Mouse (Mus musculus): ENCODE data around the gene Gpa33.

DNA sequence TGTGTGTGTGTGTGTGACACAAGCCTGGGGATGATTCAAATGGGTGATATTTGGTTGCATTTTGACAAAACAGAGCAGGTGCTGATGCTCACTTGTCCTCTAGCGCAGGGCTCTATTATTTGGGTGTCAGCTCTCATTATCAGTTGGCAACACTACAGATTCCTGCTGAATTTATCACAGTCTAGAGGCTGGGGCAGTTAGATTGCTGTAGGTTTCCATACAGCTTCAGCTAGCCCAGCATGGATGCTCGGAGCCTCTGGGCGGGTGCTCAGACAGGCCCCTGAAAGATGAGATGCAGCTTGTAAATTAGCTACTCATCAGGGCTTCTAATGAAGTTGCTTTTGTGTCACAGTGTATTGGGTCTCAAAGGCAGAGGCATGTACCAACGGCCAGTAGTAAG lies 37.4 kb downstream of the Gpa33 start:
- TF ChIP-seq POLR2A (IDR thresholded peaks at IDR 0.05; ENCODE audit: insufficient read depth, low read depth, low read length) (no peak), CTCF (IDR thresholded peaks at IDR 0.05) (no peak)
